8 mouse cellular contexts compared by ENCODE assay signal in the genomic region with DNA sequence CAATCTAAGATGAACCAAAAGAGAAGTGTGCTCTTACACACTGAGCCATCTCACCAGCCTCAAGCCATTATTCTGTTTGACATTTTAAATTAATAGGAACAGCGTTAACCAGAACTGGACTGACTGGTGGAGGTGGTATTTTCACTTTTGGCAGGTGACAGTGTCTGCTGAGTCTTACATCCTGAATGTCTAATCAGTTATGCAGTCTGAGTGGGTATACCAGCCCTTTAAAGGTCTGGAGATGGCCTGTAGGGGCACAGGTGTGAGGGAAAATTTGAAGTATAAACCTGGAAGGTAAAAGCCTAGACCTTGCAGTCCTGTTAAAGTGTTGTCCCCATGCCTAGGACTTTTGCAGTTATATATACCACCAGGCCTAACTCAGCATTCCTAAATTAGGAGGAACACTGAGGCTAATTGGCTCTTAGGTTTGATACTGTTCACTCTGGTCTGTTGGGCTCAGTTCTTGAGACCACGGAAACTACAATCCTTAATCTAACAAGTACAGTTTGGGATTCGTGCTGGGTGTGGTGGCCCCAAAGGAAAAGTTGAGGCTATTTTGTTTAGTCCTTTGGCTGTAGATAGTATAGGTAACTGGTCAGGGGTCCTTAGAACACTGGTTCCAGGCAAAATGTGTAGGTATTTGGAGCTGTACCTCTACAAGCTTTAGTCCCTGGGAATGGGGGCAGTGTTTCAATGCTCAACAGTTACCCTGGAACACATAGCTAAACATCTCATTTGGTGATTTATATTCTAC. TPM values are rescaled to one million over a fixed set of nuclear protein-coding genes. Genes with fewer than 3 reads are reported as not detected.
DNase-seq lines count a peak whose midpoint lies in the region; ATAC-seq lines count a peak whose summit lies in the region.

No protein-coding gene starts in this region.

- 0 out of 2 replicates have a peak overlapping the region, but pooled peaks have one; percentile 43 for H3K9ac ChIP-seq in heart, embryonic 11.5 days (ENCODE audit: low read depth, low read length)
- H3K9ac ChIP-seq in hindbrain, embryonic 12.5 days: no peak overlapping the region

- no peak overlapping the region for H3K4me2 ChIP-seq in heart, embryonic 11.5 days
- no peak overlapping the region for H3K4me2 ChIP-seq in hindbrain, embryonic 12.5 days (replicated peaks)

- H3K9me3 ChIP-seq in heart, embryonic 11.5 days (replicated peaks; ENCODE audit: control insufficient read depth, low read length): no peaks in the 10 kb centered on the region
- H3K9me3 ChIP-seq in heart, embryonic 10.5 days: no peaks in the 10 kb centered on the region
- no peaks in the 10 kb centered on the region for H3K9me3 ChIP-seq in hindbrain, embryonic 12.5 days (replicated peaks)

- H3K4me3 ChIP-seq in heart, embryonic 11.5 days (ENCODE audit: low read depth, low read length): no peak overlapping the region
- H3K4me3 ChIP-seq in heart, embryonic 10.5 days: no peak overlapping the region
- H3K4me3 ChIP-seq in hindbrain, embryonic 12.5 days: no peak overlapping the region

- no peak for DNase-seq in heart, embryonic 10.5 days (ENCODE audit: low spot score)
- peak; percentile 43 for DNase-seq in R1 (ENCODE audit: low read depth, low spot score)
- no peak for DNase-seq in adrenal gland, adult 18-20 months (ENCODE audit: low spot score in 2 of 2)
- DNase-seq in layer of hippocampus, postnatal 25 days (ENCODE audit: extremely low spot score in 1 of 2, low spot score in 1 of 2): no peak
- no peak for DNase-seq in thymus, postnatal 36 days

- peaks cover 21% of the 10 kb centered on the region for H3K36me3 ChIP-seq in heart, embryonic 11.5 days (ENCODE audit: control insufficient read depth, insufficient read depth, low read length)
- peaks cover 48% of the 10 kb centered on the region for H3K36me3 ChIP-seq in heart, embryonic 10.5 days
- peaks cover 33% of the 10 kb centered on the region for H3K36me3 ChIP-seq in hindbrain, embryonic 12.5 days

- H3K27ac ChIP-seq in heart, embryonic 11.5 days (ENCODE audit: low read depth, low read length): peak overlapping the region; percentile 35; the same call in 1 of the 2 replicates
- no peak overlapping the region for H3K27ac ChIP-seq in heart, embryonic 10.5 days
- H3K27ac ChIP-seq in hindbrain, embryonic 12.5 days: peak overlapping the region; percentile 60; the same call in 1 of the 2 replicates

- ATAC-seq in heart, embryonic 11.5 days (replicated peaks; ENCODE audit: insufficient number of reproducible peaks, low FRiP score, low TSS enrichment): no peak
- no peak for ATAC-seq in hindbrain, embryonic 12.5 days (ENCODE audit: low FRiP score)
- ATAC-seq in megakaryocyte-erythroid progenitor cell, adult 5-6 weeks (replicated peaks; ENCODE audit: low FRiP score, low TSS enrichment, poor library complexity, severe bottlenecking): peak; percentile 1

- WGBS in heart, embryonic 11.5 days (ENCODE audit: insufficient replicate concordance): 11% methylated on average over 3 of the region's 3 CpGs
- WGBS in heart, embryonic 10.5 days: 14% methylated on average over 3 of the region's 3 CpGs
- 8% methylated on average over 3 of the region's 3 CpGs for WGBS in hindbrain, embryonic 12.5 days

- no peaks in the 10 kb centered on the region for H3K27me3 ChIP-seq in heart, embryonic 11.5 days (ENCODE audit: control insufficient read depth, insufficient read depth, low read length)
- no peaks in the 10 kb centered on the region for H3K27me3 ChIP-seq in heart, embryonic 10.5 days (ENCODE audit: insufficient read depth, poor library complexity, severe bottlenecking)
- H3K27me3 ChIP-seq in hindbrain, embryonic 12.5 days: no peaks in the 10 kb centered on the region

- H3K4me1 ChIP-seq in heart, embryonic 11.5 days (ENCODE audit: control insufficient read depth, insufficient read depth, low read length): peaks cover 10% of the 10 kb centered on the region; the same call in 1 of the 2 replicates
- no peaks in the 10 kb centered on the region for H3K4me1 ChIP-seq in heart, embryonic 10.5 days
- peaks cover 15% of the 10 kb centered on the region for H3K4me1 ChIP-seq in hindbrain, embryonic 12.5 days

RNA-seq across cellular contexts. Expression of a gene that starts 4.5 kb away (rescaled TPM):
- 8.0 and 11.2 TPM in 2 replicates for polyA plus RNA-seq in heart, embryonic 11.5 days (2014; fragmentation: Nextera tagmentation; extraction: Ambion mirVana)
- polyA plus RNA-seq in heart, embryonic 10.5 days (2016; fragmentation: Nextera tagmentation; extraction: Ambion mirVana): 6.9 and 8.7 TPM in 2 replicates
- 9.6 and 11.4 TPM in 2 replicates for polyA plus RNA-seq in hindbrain, embryonic 12.5 days (2016; fragmentation: Nextera tagmentation; extraction: Ambion mirVana)
- total RNA-seq in megakaryocyte-erythroid progenitor cell, adult 5-6 weeks (2014; fragmentation: Nextera tagmentation): 5.4 and 11.5 TPM in 2 replicates
- 7.5 and 8.3 TPM in 2 replicates for total RNA-seq in megakaryocyte-erythroid progenitor cell, adult 5-6 weeks (2017)
- 10 to 100 TPM; 11.1 to 12.9 TPM for total RNA-seq in adrenal gland, adult 18-20 months (2021)
- total RNA-seq in layer of hippocampus, postnatal 25 days (2021): 10 to 100 TPM; 15.0 to 18.2 TPM

RNA-seq across cellular contexts. Expression of a gene that starts 31.3 kb away (rescaled TPM):
- polyA plus RNA-seq in heart, embryonic 11.5 days (2014; fragmentation: Nextera tagmentation; extraction: Ambion mirVana): 37.0 and 41.4 TPM in 2 replicates
- 47.8 and 57.3 TPM in 2 replicates for polyA plus RNA-seq in heart, embryonic 10.5 days (2016; fragmentation: Nextera tagmentation; extraction: Ambion mirVana)
- polyA plus RNA-seq in hindbrain, embryonic 12.5 days (2016; fragmentation: Nextera tagmentation; extraction: Ambion mirVana): 30.6 and 33.5 TPM in 2 replicates
- total RNA-seq in megakaryocyte-erythroid progenitor cell, adult 5-6 weeks (2014; fragmentation: Nextera tagmentation): 35.8 and 58.5 TPM in 2 replicates
- total RNA-seq in megakaryocyte-erythroid progenitor cell, adult 5-6 weeks (2017): 36.9 and 52.1 TPM in 2 replicates
- total RNA-seq in adrenal gland, adult 18-20 months (2021): 10 to 100 TPM; 24.3 to 27.5 TPM
- total RNA-seq in layer of hippocampus, postnatal 25 days (2021): 10 to 100 TPM; 22.8 to 26.3 TPM

RNA-seq across cellular contexts. Expression of a gene that starts 31.4 kb away (rescaled TPM):
- 22.3 and 24.8 TPM in 2 replicates for polyA plus RNA-seq in heart, embryonic 11.5 days (2014; fragmentation: Nextera tagmentation; extraction: Ambion mirVana)
- polyA plus RNA-seq in heart, embryonic 10.5 days (2016; fragmentation: Nextera tagmentation; extraction: Ambion mirVana): 21.6 and 25.5 TPM in 2 replicates
- polyA plus RNA-seq in hindbrain, embryonic 12.5 days (2016; fragmentation: Nextera tagmentation; extraction: Ambion mirVana): 23.6 and 24.3 TPM in 2 replicates
- 25.2 and 28.3 TPM in 2 replicates for total RNA-seq in megakaryocyte-erythroid progenitor cell, adult 5-6 weeks (2014; fragmentation: Nextera tagmentation)
- total RNA-seq in megakaryocyte-erythroid progenitor cell, adult 5-6 weeks (2017): 5.9 and 10.2 TPM in 2 replicates
- 1 to 10 TPM; 1.8 to 1.9 TPM for total RNA-seq in adrenal gland, adult 18-20 months (2021)
- total RNA-seq in layer of hippocampus, postnatal 25 days (2021): 1 to 10 TPM; 1.5 to 1.8 TPM
